Mouse (Mus musculus) lung, embryonic 15.5 days (tissue): Measurements from ENCODE around the gene Fsip1. TPM values are rescaled to one million over a fixed set of nuclear protein-coding genes. Genes with fewer than 3 reads are reported as not detected.

Experiments
- ATAC-seq: fragments of 200-750 bp; cut with Nextera tagmentation; 2 replicates; pipeline ENCODE4 v1.8.0; 2017; ENCODE audit warnings: moderate number of reproducible peaks, borderline replicate concordance; ENCODE audit not compliant: low FRiP score, low TSS enrichment; ENCODE audit errors: extremely low read depth
- H3K27ac ChIP-seq: fragments of 300-500 bp; sonication (generic); 2 replicates; pipeline ENCODE4 v1.5.1; 2015; ENCODE audit warnings: moderate library complexity, mild to moderate bottlenecking, inconsistent platforms
- H3K27me3 ChIP-seq: fragments of 300-500 bp; sonication (generic); 2 replicates; pipeline ENCODE4 v1.6.1; 2015; ENCODE audit warnings: inconsistent platforms
- H3K36me3 ChIP-seq: fragments of 300-500 bp; sonication (generic); 2 replicates; pipeline ENCODE4 v1.6.1; 2015; ENCODE audit warnings: inconsistent platforms
- H3K4me1 ChIP-seq: fragments of 300-500 bp; sonication (generic); 2 replicates; pipeline ENCODE4 v1.6.1; 2015; ENCODE audit warnings: inconsistent platforms
- H3K4me2 ChIP-seq: fragments of 300-500 bp; sonication (generic); 2 replicates; pipeline ENCODE4 v1.6.1; 2015; ENCODE audit warnings: inconsistent platforms, mild to moderate bottlenecking, moderate library complexity
- H3K4me3 ChIP-seq: fragments of 300-500 bp; sonication (generic); 2 replicates; pipeline ENCODE4 v1.5.1; 2015; ENCODE audit warnings: mild to moderate bottlenecking, inconsistent platforms
- H3K9ac ChIP-seq: fragments of 300-500 bp; sonication (generic); 2 replicates; pipeline ENCODE4 v1.6.1; 2015; ENCODE audit warnings: inconsistent platforms
- H3K9me3 ChIP-seq: fragments of 300-500 bp; sonication (generic); 2 replicates; pipeline ENCODE4 v1.6.1; 2016; ENCODE audit warnings: inconsistent platforms
- WGBS: fragments of 180-500 bp; shearing (Covaris S2); methylation state at CpG from one replicate; pipeline ENCODE4 v1.1.7; 2015; 5-methylcytosine and 5-hydroxymethylcytosine counted together
- polyA plus RNA-seq: library from polyadenylated mRNA; unstranded; fragments of >200 nt; fragmentation: Nextera tagmentation; extraction: Ambion mirVana; gene quantifications from 2 replicates; pipeline ENCODE4 v1.2.1, GENCODE M21; 2015

The Fsip1 gene
- polyA plus RNA-seq, 1 experiment from 2014 or later = 0.89 TPM

DNA sequence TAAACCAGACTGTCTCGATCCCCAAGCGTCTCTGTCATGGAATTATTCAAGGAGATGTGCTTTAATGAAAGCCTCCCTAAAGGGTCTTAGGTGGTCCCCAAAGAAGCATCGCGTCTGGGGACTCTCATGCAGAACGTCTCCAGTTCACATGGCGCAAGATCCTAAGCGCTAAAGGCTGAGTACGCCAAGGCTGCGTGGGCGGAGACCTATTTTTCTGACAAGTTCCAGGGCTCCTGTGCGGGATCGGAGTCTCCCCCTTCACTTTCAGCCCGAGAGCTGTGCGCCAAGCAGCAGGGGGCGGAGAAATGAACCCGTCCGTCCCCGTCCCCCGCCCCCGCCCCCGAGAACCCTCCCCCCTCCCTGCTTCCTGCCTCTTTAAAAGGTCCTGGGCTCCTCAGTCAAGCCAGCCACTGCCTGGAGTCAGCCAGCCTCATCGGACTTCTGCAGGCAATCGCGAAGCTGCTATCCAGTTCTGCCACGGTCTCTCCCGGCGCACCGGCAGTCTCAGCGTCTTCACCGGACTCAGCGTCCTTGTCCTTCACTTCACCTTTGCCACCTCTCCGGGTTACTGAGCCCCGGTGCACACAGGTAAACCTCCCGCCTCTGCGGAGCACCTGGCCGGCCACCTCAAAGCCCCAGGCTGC lies 145.2 kb downstream of the Fsip1 start, which contains the start of gene Thbs1:
Thbs1 (plus strand) TSS at position 389 of the 644 bp plus-strand sequence.
- Histone ChIP-seq H3K4me3 (peak within 1 kb of the TSS; percentile 72), H3K4me2 (peak within 1 kb of the TSS; percentile 92), H3K36me3 (peaks cover 24% of the 10 kb centered on the region), H3K4me1 (peaks cover 44% of the 10 kb centered on the region), H3K9me3 (no peaks in the 10 kb centered on the region), H3K9ac (peak within 1 kb of the TSS; percentile 76), H3K27ac (peak within 1 kb of the TSS; percentile 95), H3K27me3 (no peaks in the 10 kb centered on the region)
- 0% methylated on average over 36 of the region's 36 CpGs for WGBS
- ATAC-seq = peak; percentile 87

DNA sequence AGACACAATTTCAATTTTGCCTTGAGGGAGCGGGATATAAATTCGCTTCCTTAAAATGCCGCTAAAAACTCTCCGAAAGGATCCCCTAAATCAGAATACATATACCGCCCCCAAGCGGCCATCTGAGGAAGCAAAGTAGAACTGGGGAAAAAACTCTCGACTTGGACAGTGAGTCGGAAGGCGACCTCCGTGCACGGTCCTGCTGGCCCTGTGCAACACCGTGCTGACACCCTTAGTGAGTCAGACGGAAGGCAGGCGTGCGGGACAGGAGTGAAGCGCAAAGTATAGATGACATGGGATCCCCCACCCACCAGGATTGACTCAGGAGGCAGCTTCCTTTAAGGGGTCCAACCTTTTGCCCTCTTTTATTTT lies 145.7 kb downstream of the Fsip1 start:
- peak; percentile 81 for ATAC-seq
- Histone ChIP-seq H3K27me3 (no peaks in the 10 kb centered on the region), H3K4me2 (peak overlapping the region; percentile 92), H3K36me3 (peaks cover 19% of the 10 kb centered on the region), H3K27ac (peak overlapping the region; percentile 95), H3K4me1 (peaks cover 38% of the 10 kb centered on the region), H3K4me3 (peak overlapping the region; percentile 72), H3K9ac (peak overlapping the region; percentile 58), H3K9me3 (no peaks in the 10 kb centered on the region)
- under 1% methylated on average over 16 of the region's 16 CpGs for WGBS

DNA sequence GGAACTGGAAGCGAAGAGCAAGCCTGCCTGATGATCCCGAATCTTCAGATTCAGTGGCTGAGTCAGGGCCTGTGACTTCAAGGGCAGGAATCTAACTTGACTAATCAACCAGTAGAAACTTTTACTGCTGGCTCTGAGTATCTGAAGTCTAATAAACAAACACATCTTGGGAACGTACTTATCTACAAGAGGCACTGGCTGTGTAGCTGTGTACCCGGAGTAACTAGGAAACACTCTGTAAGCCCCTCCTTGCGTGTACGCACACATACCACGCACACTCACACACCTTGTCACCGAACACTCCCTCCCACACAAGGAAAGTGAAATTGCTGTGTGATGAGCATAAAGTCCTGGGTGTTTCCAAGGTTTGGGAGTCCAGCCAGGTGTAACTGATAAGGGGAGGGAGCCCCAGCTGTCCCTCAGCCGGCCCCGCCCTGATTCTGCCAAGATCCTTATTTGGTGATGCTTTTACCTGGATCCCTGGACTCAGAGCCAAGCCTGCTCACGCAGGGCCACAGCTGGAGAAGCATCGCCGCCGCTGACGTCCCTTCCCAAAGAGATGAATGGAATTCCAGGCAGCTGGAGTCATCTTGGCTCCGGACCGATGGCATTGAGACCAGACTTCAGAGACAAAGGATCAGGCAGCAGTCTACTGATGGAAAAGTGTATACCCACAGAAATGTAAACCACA lies 146.4 kb downstream of the Fsip1 start:
- Histone ChIP-seq H3K27me3 (no peaks in the 10 kb centered on the region), H3K4me1 (peaks cover 31% of the 10 kb centered on the region), H3K4me3 (peak overlapping the region; percentile 72), H3K27ac (peak overlapping the region; percentile 95), H3K36me3 (peaks cover 12% of the 10 kb centered on the region), H3K4me2 (peak overlapping the region; percentile 92), H3K9ac (peak overlapping the region; percentile 2; the same call in 1 of the 2 replicates), H3K9me3 (no peaks in the 10 kb centered on the region)
- WGBS = 12% methylated on average over 17 of the region's 17 CpGs
- ATAC-seq = peak; percentile 28

DNA sequence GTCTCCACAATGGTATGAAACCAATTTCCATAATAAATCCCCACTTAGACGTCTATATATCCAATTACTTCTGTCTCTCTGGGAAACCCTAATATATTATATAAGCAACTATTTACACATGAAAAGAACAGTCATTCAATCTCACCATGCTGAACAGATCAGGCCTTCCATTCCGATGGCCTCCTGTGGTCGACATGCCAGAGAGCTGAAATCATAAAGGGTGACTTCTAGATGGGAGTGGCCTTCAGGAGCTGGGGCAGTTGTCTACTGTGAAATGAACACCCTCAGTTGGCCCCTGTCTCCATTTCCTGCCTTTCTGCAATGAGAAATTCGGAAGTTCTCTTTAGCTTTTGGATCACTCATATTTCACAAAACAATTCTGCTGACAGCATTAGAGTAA lies 154.6 kb downstream of the Fsip1 start:
- WGBS = 63% methylated on average over 4 of the region's 4 CpGs
- ATAC-seq = no peak
- no peak overlapping the region for H3K4me3 ChIP-seq

GRCm38 (mm10) chr2:118099104-118099503 lies 157.7 kb downstream of the Fsip1 start:
- H3K36me3 ChIP-seq = no peaks in the 10 kb centered on the region
- no peaks in the 10 kb centered on the region for H3K27me3 ChIP-seq
- H3K4me2 ChIP-seq = no peak overlapping the region
- H3K9ac ChIP-seq = no peak overlapping the region
- 58% methylated on average over 4 of the region's 4 CpGs for WGBS
- H3K9me3 ChIP-seq = no peaks in the 10 kb centered on the region
- no peak for ATAC-seq
- H3K4me3 ChIP-seq = no peak overlapping the region
- H3K27ac ChIP-seq = no peak overlapping the region
- 0 out of 2 replicates have a peak, but pooled peaks cover 3% of the 10 kb centered on the region for H3K4me1 ChIP-seq

More for the DNA sequence above, 154.6 kb downstream of the Fsip1 start:
- H3K27ac ChIP-seq = no peak overlapping the region
- no peaks in the 10 kb centered on the region for H3K36me3 ChIP-seq
- no peaks in the 10 kb centered on the region for H3K9me3 ChIP-seq
- no peak overlapping the region for H3K9ac ChIP-seq
- H3K4me2 ChIP-seq = no peak overlapping the region
- no peaks in the 10 kb centered on the region for H3K27me3 ChIP-seq
- H3K4me1 ChIP-seq = 0 out of 2 replicates have a peak, but pooled peaks cover 3% of the 10 kb centered on the region

GRCm38 (mm10) chr2:118091226-118091625 lies 165.5 kb downstream of the Fsip1 start:
- no peak for ATAC-seq
- no peak overlapping the region for H3K9ac ChIP-seq
- H3K27ac ChIP-seq = no peak overlapping the region
- H3K36me3 ChIP-seq = no peaks in the 10 kb centered on the region
- no peaks in the 10 kb centered on the region for H3K4me1 ChIP-seq
- no peak overlapping the region for H3K4me3 ChIP-seq
- no peaks in the 10 kb centered on the region for H3K27me3 ChIP-seq
- H3K4me2 ChIP-seq = no peak overlapping the region
- WGBS = 82% methylated on average over 5 of the region's 5 CpGs
- H3K9me3 ChIP-seq = no peaks in the 10 kb centered on the region

DNA sequence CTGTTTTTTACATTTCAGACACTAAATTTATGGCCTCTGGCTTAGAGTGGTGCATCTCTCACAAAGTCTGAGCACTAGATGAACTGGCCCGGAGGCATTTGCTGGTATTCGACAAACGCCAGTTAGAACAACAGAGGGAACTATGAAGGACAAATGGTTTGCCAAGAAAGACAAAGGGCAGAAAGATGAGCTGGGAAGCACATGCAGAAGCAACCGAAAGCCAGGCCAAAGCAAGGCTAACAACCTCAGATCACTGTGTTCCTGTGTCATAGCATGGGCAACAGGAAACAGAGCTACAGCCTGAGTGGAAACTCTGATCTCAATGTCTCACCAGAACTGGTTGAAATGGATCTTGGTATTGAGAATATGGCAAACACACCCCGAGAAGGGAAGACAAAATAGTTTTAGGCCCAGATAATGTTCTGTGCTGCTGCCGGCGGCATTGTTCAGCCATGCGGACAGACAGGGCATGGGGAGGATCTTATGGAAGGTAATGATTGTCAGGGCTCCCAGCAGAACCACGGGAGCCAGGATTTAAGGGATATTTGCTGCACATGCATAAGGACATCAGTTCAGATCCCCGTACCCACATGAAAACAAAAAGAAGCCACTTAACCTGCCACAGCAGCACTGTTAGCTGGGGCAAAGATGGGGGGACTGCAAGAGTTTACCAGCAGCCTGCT lies 169.6 kb downstream of the Fsip1 start:
- Histone ChIP-seq H3K27me3 (no peaks in the 10 kb centered on the region), H3K27ac (no peak overlapping the region), H3K9me3 (no peaks in the 10 kb centered on the region), H3K9ac (no peak overlapping the region), H3K36me3 (no peaks in the 10 kb centered on the region), H3K4me1 (no peaks in the 10 kb centered on the region), H3K4me3 (no peak overlapping the region), H3K4me2 (no peak overlapping the region)
- 82% methylated on average over 10 of the region's 10 CpGs for WGBS
- no peak for ATAC-seq

- 81% methylated on average over 2 of the region's 2 CpGs for WGBS
- Histone ChIP-seq H3K9me3 (no peaks in the 10 kb centered on the region), H3K4me3 (no peak overlapping the region), H3K4me1 (no peaks in the 10 kb centered on the region), H3K27me3 (no peaks in the 10 kb centered on the region), H3K4me2 (no peak overlapping the region), H3K27ac (no peak overlapping the region), H3K9ac (no peak overlapping the region), H3K36me3 (no peaks in the 10 kb centered on the region)
- ATAC-seq = no peak
Observed at GRCm38 (mm10) chr2:118085647-118086046, 171.1 kb downstream of the Fsip1 start.

DNA sequence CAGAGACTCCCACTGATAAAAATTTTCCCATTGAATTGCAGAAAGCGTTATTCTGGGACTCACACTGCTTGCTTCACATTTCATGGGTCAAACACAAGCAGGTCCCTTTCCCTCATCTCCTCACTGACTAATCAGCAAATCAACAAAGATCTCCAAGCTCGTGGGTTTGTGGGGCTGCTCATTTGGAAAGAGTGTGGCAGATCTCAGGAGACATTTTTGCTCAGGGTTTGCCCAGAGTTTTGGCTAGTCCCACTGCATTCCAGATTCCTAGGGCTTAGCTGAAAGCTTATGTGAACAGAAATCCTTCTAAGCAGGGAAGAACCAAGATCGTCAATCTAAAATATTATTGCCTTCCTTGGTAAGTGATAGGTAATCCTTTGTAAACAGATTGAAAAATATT lies 172.1 kb downstream of the Fsip1 start:
- no peaks in the 10 kb centered on the region for H3K36me3 ChIP-seq
- no peak for ATAC-seq
- H3K4me3 ChIP-seq = no peak overlapping the region
- H3K4me1 ChIP-seq = no peaks in the 10 kb centered on the region
- H3K4me2 ChIP-seq = no peak overlapping the region
- WGBS = 69% methylated on average over 3 of the region's 3 CpGs
- H3K9ac ChIP-seq = no peak overlapping the region
- no peak overlapping the region for H3K27ac ChIP-seq
- H3K9me3 ChIP-seq = no peaks in the 10 kb centered on the region
- no peaks in the 10 kb centered on the region for H3K27me3 ChIP-seq

- Histone ChIP-seq H3K36me3 (no peaks in the 10 kb centered on the region), H3K4me3 (no peak overlapping the region), H3K4me2 (no peak overlapping the region), H3K4me1 (no peaks in the 10 kb centered on the region), H3K27ac (no peak overlapping the region), H3K9ac (no peak overlapping the region), H3K27me3 (no peaks in the 10 kb centered on the region), H3K9me3 (no peaks in the 10 kb centered on the region)
- ATAC-seq = no peak
- 57% methylated on average over 6 of the region's 6 CpGs for WGBS
Observed at GRCm38 (mm10) chr2:118083652-118084051, 173.1 kb downstream of the Fsip1 start.

- H3K4me2 ChIP-seq = no peak overlapping the region
- H3K9me3 ChIP-seq = no peaks in the 10 kb centered on the region
- no peaks in the 10 kb centered on the region for H3K36me3 ChIP-seq
- H3K9ac ChIP-seq = no peak overlapping the region
- no peak overlapping the region for H3K4me3 ChIP-seq
- no peak overlapping the region for H3K27ac ChIP-seq
- H3K4me1 ChIP-seq = no peaks in the 10 kb centered on the region
- no peak for ATAC-seq
- no peaks in the 10 kb centered on the region for H3K27me3 ChIP-seq
- WGBS = 66% methylated on average over 5 of the region's 5 CpGs
Observed at GRCm38 (mm10) chr2:118081581-118081980, 175.2 kb downstream of the Fsip1 start.
